Mouse (Mus musculus) cerebellum, adult 2 months (tissue): ENCODE data around the gene Tmtc1.

ENCODE experiments used
- CTCF ChIP-seq: fragments of 200-500 bp; IDR thresholded peaks from 2 replicates; pipeline ENCODE4 v1.5.1; 2011; ENCODE audit warnings: low read depth, mild to moderate bottlenecking, control low read depth, low read length, moderate library complexity, borderline replicate concordance; ENCODE audit not compliant: insufficient read depth
- POLR2A ChIP-seq: fragments of 200-500 bp; IDR thresholded peaks from 2 replicates; pipeline ENCODE4 v1.6.1; 2011; ENCODE audit warnings: low read length, control low read depth, borderline replicate concordance; ENCODE audit not compliant: insufficient read depth

DNA sequence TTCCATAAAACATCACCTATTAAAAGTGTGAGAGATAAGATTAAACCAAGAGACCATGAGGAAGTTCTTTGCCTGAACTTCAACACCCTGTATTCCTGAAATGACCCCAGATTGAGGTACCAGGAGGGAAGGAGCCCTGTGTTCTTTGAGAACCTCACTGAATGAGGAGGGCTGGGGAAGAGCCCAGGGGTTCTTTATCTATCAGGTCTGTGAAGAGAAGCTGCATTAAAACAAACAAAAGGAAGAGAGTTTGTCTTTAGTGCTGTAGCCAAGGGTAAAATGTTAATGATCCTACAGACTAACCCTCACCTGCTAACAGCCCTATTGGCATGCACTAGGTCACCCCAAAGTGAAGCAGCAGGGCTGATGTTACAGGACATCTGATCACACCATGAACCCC, 153.3 kb downstream of the Tmtc1 start:
- no peak for TF ChIP-seq POLR2A
- TF ChIP-seq CTCF, result no peak
